Comparison of ENCODE assay signal across 9 mouse cellular contexts in the genomic region with DNA sequence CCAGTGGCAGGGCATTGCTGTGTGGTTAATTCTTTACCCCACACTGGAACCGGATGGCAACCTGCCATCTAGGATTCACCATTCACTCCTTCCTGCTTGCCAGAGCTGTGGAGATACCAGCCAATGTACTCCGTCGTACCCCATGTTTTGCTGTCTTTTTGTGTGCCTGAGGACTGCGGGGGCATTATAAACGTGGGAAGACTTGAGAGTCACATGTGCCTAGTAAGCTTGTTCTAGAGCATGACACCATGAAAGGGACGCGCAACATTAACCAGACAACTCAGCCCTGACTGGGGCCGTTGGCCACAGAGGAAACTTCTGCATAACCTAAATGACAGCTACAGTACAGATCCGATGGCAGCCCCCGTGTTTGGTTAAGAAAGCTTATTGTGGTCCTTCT.
DNase-seq lines count a peak whose midpoint lies in the region; ATAC-seq and TF ChIP-seq lines count a peak whose summit lies in the region.
"Had no signal": no experiment of that assay in that cellular context is flagged by ENCODE, and none has a peak within 500 bp of the region (broad histone marks: within the 10 kb centered on the region; RNA-seq: fewer than 3 reads in every experiment).

No protein-coding gene starts in this region.

- DNase-seq in kidney, adult 11 months = peak; percentile 8
- DNase-seq in kidney, postnatal 14 days = no peak
- no peak for DNase-seq in embryonic facial prominence, embryonic 10.5 days (ENCODE audit: low spot score)
- DNase-seq in kidney, postnatal 4 days = peak; percentile 52 to 74
- no peak for DNase-seq in Muller cell, postnatal 12 days (ENCODE audit: inconsistent ontology term)
- DNase-seq in forebrain, embryonic 11.5 days (ENCODE audit: low spot score) = no peak
- DNase-seq: retina, postnatal 1 day had no signal

- H3K9me3 ChIP-seq in E14TG2a.4 (ENCODE audit: low read length) = no peaks in the 10 kb centered on the region
- no peaks in the 10 kb centered on the region for H3K9me3 ChIP-seq in embryonic facial prominence, embryonic 10.5 days
- H3K9me3 ChIP-seq in forebrain, embryonic 11.5 days (ENCODE audit: control insufficient read depth, low read length) = no peaks in the 10 kb centered on the region

- WGBS in embryonic facial prominence, embryonic 10.5 days = 79% methylated on average over 10 of the region's 10 CpGs
- 86% methylated on average over 10 of the region's 10 CpGs for WGBS in forebrain, embryonic 11.5 days

- ATAC-seq in forebrain, embryonic 11.5 days (replicated peaks; ENCODE audit: low FRiP score) = no peak

- H3K4me1 ChIP-seq in E14TG2a.4 (replicated peaks; ENCODE audit: low read depth, low read length) = peaks cover 86% of the 10 kb centered on the region
- peaks cover 55% of the 10 kb centered on the region for H3K4me1 ChIP-seq in embryonic facial prominence, embryonic 10.5 days
- no peaks in the 10 kb centered on the region for H3K4me1 ChIP-seq in forebrain, embryonic 11.5 days (replicated peaks; ENCODE audit: control insufficient read depth, insufficient read depth, low read length)

- no peak overlapping the region for H3K4me2 ChIP-seq in forebrain, embryonic 11.5 days (ENCODE audit: low read depth, low read length, severe bottlenecking)

- TF ChIP-seq CTCF in E14TG2a.4 (conservative IDR thresholded peaks at IDR 0.05; ENCODE audit: low read length) = no peak

- H3K27me3 ChIP-seq in E14TG2a.4 (ENCODE audit: insufficient read depth, low read length) = no peaks in the 10 kb centered on the region
- H3K27me3 ChIP-seq in embryonic facial prominence, embryonic 10.5 days (replicated peaks; ENCODE audit: low read depth, poor library complexity, severe bottlenecking) = no peaks in the 10 kb centered on the region
- no peaks in the 10 kb centered on the region for H3K27me3 ChIP-seq in forebrain, embryonic 11.5 days (ENCODE audit: control insufficient read depth, insufficient read depth, low read length)

- H3K9ac ChIP-seq in forebrain, embryonic 11.5 days (ENCODE audit: low read length) = no peak overlapping the region

- H3K4me3 ChIP-seq in E14TG2a.4 (replicated peaks; ENCODE audit: low read length) = 0 out of 2 replicates have a peak overlapping the region, but pooled peaks have one; percentile 4
- no peak overlapping the region for H3K4me3 ChIP-seq in embryonic facial prominence, embryonic 10.5 days
- no peak overlapping the region for H3K4me3 ChIP-seq in forebrain, embryonic 11.5 days (ENCODE audit: low read depth, low read length)

- H3K27ac ChIP-seq in embryonic facial prominence, embryonic 10.5 days (replicated peaks) = peak overlapping the region; percentile 30
- H3K27ac ChIP-seq in forebrain, embryonic 11.5 days (ENCODE audit: low read depth, low read length) = no peak overlapping the region
- H3K27ac ChIP-seq: macrophage had no signal

- peaks cover 13% of the 10 kb centered on the region for H3K36me3 ChIP-seq in E14TG2a.4 (ENCODE audit: insufficient read depth, low read length)
- H3K36me3 ChIP-seq in embryonic facial prominence, embryonic 10.5 days (replicated peaks) = peaks cover 8% of the 10 kb centered on the region; the same call in 1 of the 2 replicates
- H3K36me3 ChIP-seq in forebrain, embryonic 11.5 days (ENCODE audit: control insufficient read depth, insufficient read depth, low read length) = no peaks in the 10 kb centered on the region

Comparison
In these comparisons a context has a peak if more than half of its experiments do, and no peak if none do; other contexts are left out.
1. DNase-seq: peak in kidney, adult 11 months (single experiment) and kidney, postnatal 4 days (2 of 2); none in kidney, postnatal 14 days (single experiment), embryonic facial prominence, embryonic 10.5 days (single experiment), Muller cell, postnatal 12 days (single experiment) and forebrain, embryonic 11.5 days (single experiment).